Mouse (Mus musculus): Measurements from ENCODE around the gene Npr1.

GRCm38 (mm10) chr3:90406414-90406813 is 59.3 kb downstream of the Npr1 start:
- TF ChIP-seq CTCF (IDR thresholded peaks at IDR 0.05; ENCODE audit: insufficient read depth, low read depth, low read length) (no peak), POLR2A (IDR thresholded peaks at IDR 0.05; ENCODE audit: insufficient read depth, low read depth, low read length) (no peak)

Measured in olfactory bulb, adult 2 months (tissue).